Mouse (Mus musculus): ENCODE results near the gene Cdc26.

GRCm38 (mm10) chr4:62364299-62364698, 44.1 kb downstream of the Cdc26 start:
- TF ChIP-seq CTCF (IDR thresholded peaks at IDR 0.05; ENCODE audit: low read depth) (no peak), EP300 (IDR thresholded peaks at IDR 0.05; ENCODE audit: low read depth) (no peak)
